Mouse (Mus musculus): ENCODE measurements around the gene Pcf11.

Gene Pcf11

DNA sequence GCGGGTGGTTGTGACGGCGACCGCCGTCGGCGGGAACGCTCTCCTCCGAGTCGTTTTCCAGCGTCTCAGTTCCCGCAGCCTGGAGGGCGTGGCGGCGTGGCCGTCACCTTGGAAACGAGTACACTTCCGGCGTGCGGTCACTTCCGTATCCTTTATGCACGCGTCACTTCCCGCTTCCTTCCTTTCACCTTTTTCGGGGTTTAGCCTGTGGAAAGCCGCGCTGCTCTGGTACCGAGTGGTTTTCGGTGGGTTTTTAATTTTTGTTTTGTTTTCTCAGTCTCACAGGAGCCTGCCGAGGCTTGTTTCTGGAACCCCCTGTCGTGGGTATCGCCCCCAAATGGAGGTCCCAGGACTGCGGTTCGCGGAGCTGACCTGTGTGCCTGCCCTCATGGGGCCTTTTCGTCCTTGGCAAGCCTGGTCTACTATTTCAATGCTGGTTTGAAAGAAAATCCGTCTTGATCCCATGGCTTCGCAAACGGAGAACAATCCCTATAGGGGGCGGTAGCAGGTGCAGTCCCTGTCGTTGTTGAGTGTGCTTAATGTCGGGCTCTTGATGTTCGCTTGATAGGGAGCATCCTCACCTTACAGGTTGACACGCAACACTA, 32.6 kb downstream of the Pcf11 start, which contains the start of gene Ankrd42:
Ankrd42 (minus strand) TSS at position 122 of the 605 bp plus-strand sequence.
- peak; percentile 98 for ATAC-seq (ENCODE audit: low TSS enrichment)

DNA sequence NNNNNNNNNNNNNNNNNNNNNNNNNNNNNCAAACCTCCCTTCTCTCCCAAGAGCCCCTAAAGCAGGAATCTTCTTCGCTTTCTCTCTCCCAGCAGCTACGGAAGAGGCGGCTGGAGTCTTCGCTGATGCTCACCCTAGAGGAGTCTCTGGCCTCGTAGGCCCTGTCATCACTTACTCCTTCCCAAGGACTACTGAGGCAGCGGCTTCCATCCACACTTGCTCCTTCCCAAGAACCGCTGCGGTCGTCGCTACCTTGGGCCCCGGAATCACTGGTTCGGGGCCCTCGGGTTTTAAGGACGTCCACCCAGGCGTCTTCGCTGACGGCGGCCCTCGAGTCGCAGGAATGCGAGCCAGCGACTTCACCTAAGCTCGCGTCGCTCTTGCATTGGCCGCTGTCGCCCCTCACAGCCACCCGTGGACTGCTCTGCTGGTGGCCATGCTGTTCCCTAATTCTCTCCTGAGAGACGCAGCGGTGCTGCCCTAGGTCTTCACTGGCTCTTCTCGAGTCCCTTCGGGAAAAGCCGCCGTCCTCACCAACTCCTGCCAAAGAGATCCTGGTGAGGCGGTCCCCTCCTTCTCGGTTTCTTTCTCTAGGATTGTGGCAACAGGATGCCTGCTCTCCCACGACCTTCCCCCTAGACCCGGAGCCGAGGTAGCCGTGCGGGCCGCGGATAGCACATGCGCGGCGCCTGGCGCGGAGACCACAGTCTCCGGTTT, 33.3 kb downstream of the Pcf11 start:
- ATAC-seq (ENCODE audit: low TSS enrichment): peak; percentile 66

- peak; percentile 69; the same call in 1 of the 2 replicates for ATAC-seq (ENCODE audit: low TSS enrichment)
Observed at GRCm38 (mm10) chr7:92630167-92630566, 39.6 kb downstream of the Pcf11 start.

DNA sequence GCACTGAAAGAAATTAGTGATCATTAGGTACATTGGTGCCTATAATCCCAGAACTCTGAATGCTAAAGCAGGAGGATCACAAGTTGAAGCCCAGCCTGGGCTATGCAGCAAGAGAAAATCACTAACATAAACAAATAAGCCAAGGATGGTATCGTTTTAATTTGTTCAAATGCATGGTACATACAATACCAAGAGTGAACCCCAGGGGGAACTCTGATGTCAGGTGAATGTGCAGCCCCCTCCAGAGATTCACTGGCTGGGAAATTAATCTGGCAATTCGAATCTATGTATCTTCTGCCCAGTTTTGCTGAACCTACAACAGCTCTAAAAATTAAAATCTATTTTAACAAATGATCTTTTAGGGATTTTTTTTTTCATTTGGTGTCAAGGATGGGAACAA, 45.2 kb downstream of the Pcf11 start:
- no peak for ATAC-seq (ENCODE audit: low TSS enrichment)

DNA sequence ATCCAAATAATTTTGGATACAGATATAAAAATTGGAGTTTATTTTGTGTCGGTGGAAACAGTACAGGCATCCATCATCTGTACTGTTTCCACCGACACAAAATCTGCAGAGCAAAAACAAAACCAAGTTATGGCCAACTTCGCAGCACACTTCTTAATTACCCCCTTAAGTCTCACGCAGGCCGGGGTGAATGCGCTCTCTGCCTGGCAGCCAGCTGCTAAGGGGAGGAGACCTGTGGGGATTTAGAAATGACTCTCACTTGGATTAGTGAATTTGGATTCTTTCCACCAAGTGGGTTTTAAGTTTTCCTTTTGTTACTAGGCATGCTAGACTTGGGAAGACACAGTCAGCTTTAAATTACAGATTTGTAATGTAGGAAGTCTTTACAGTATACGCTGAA, 58.9 kb downstream of the Pcf11 start:
- no peak for ATAC-seq (ENCODE audit: low TSS enrichment)

GRCm38 (mm10) chr7:92604961-92605360, 64.8 kb downstream of the Pcf11 start:
- no peak for ATAC-seq (ENCODE audit: low TSS enrichment)

Measured in frontal cortex, adult (tissue).